Comparison of ENCODE assay signal across 18 mouse cellular contexts in the genomic region with DNA sequence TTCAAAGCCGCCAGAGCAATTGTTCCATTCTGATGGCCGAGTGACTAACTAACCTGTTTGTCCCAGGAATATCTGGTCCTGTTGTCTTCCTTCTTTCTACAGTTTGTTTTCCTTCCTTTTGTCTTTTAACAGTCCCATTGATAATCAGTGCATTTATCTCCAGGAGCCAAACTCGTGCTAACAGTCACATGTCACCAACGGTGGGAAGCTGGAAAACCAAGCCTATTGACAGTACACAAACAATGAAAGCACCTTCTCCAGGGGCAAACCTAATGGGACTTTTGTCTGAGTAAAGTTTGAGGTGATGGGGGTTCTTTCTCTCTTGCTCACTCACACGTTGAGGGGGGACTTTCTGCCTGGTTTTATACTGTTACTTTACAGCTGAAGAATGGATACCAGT. TPM values are rescaled to one million over a fixed set of nuclear protein-coding genes. Genes with fewer than 3 reads are reported as not detected.
DNase-seq lines count a peak whose midpoint lies in the region; ATAC-seq and TF ChIP-seq lines count a peak whose summit lies in the region.
"Had no signal": no experiment of that assay in that cellular context is flagged by ENCODE, and none has a peak within 500 bp of the region (broad histone marks: within the 10 kb centered on the region; RNA-seq: fewer than 3 reads in every experiment).

No protein-coding gene starts in this region.

- H3K36me3 ChIP-seq in heart, embryonic 15.5 days: no peaks in the 10 kb centered on the region
- no peaks in the 10 kb centered on the region for H3K36me3 ChIP-seq in heart, adult 2 months (ENCODE audit: control insufficient read depth, insufficient read depth, low read length)
- H3K36me3 ChIP-seq in liver, embryonic 12.5 days: no peaks in the 10 kb centered on the region
- H3K36me3 ChIP-seq in hindbrain, embryonic 13.5 days: no peaks in the 10 kb centered on the region
- H3K36me3 ChIP-seq: forebrain, embryonic 10.5 days; hindbrain, embryonic 12.5 days had no signal

- peaks cover 43% of the 10 kb centered on the region for H3K4me1 ChIP-seq in heart, embryonic 15.5 days (replicated peaks)
- H3K4me1 ChIP-seq in heart, adult 2 months (ENCODE audit: control insufficient read depth, insufficient read depth, low read length): peaks cover 5% of the 10 kb centered on the region
- peaks cover 97% of the 10 kb centered on the region for H3K4me1 ChIP-seq in liver, embryonic 12.5 days
- H3K4me1 ChIP-seq in hindbrain, embryonic 13.5 days (replicated peaks): peaks cover 6% of the 10 kb centered on the region; the same call in 1 of the 2 replicates

- WGBS in heart, embryonic 15.5 days: 48% methylated on average over 5 of the region's 5 CpGs
- 58% methylated on average over 5 of the region's 5 CpGs for WGBS in heart, adult 2 months
- 41% methylated on average over 5 of the region's 5 CpGs for WGBS in liver, embryonic 12.5 days (ENCODE audit: insufficient replicate concordance)
- 51% methylated on average over 5 of the region's 5 CpGs for WGBS in hindbrain, embryonic 13.5 days

- no peak for TF ChIP-seq EP300 in heart, adult 2 months (IDR thresholded peaks at IDR 0.05; ENCODE audit: insufficient read depth, low read depth, low read length)

- intact Hi-C loops in heart, adult 2 months (cut with DNase I): no loop called here

- H3K4me2 ChIP-seq in heart, embryonic 15.5 days: no peak overlapping the region
- H3K4me2 ChIP-seq in liver, embryonic 12.5 days: no peak overlapping the region
- no peak overlapping the region for H3K4me2 ChIP-seq in hindbrain, embryonic 13.5 days
- H3K4me2 ChIP-seq: hindbrain, embryonic 12.5 days had no signal

- no peak for TF ChIP-seq POLR2A in heart, adult 2 months (IDR thresholded peaks at IDR 0.05; ENCODE audit: insufficient read depth, low read depth, low read length)

- no peak overlapping the region for H3K4me3 ChIP-seq in heart, embryonic 15.5 days
- no peak overlapping the region for H3K4me3 ChIP-seq in heart, adult 2 months
- no peak overlapping the region for H3K4me3 ChIP-seq in liver, embryonic 12.5 days
- H3K4me3 ChIP-seq in hindbrain, embryonic 13.5 days: no peak overlapping the region
- H3K4me3 ChIP-seq: forebrain, embryonic 10.5 days; gastrocnemius, adult 2 months; hindbrain, embryonic 12.5 days; megakaryocyte, embryonic 14.5 days had no signal

- no peaks in the 10 kb centered on the region for H3K9me3 ChIP-seq in heart, embryonic 15.5 days (replicated peaks)
- H3K9me3 ChIP-seq in liver, embryonic 12.5 days (replicated peaks): no peaks in the 10 kb centered on the region
- H3K9me3 ChIP-seq in hindbrain, embryonic 13.5 days: no peaks in the 10 kb centered on the region
- H3K9me3 ChIP-seq: forebrain, embryonic 10.5 days; hindbrain, embryonic 12.5 days; megakaryocyte, embryonic 14.5 days had no signal

- no peak for DNase-seq in heart, adult 2 months
- peak; percentile 29 for DNase-seq in testis, postnatal 10 days (ENCODE audit: low spot score)
- no peak for DNase-seq in testis, postnatal 14 days (ENCODE audit: low spot score)
- DNase-seq in yolk sac, embryonic 10.5 days (ENCODE audit: low spot score): peak; percentile 62
- DNase-seq in ovary, adult 18-20 months (ENCODE audit: low spot score): no peak
- DNase-seq: adrenal gland, postnatal 36 days; cerebellum, adult 18-20 months; forebrain, postnatal 0 days; gastrocnemius, adult 2 months; layer of hippocampus, postnatal 36 days; lung, adult 2 months; midbrain, embryonic 14.5 days had no signal

- no peaks in the 10 kb centered on the region for H3K27me3 ChIP-seq in heart, embryonic 15.5 days
- H3K27me3 ChIP-seq in heart, adult 2 months (ENCODE audit: control insufficient read depth, insufficient read depth, low read length): no peaks in the 10 kb centered on the region
- no peaks in the 10 kb centered on the region for H3K27me3 ChIP-seq in liver, embryonic 12.5 days (replicated peaks)
- H3K27me3 ChIP-seq in hindbrain, embryonic 13.5 days: no peaks in the 10 kb centered on the region
- H3K27me3 ChIP-seq: hindbrain, embryonic 12.5 days; megakaryocyte, embryonic 14.5 days had no signal

- no peaks in the 10 kb centered on the region for H3K79me2 ChIP-seq in heart, adult 2 months (replicated peaks; ENCODE audit: control insufficient read depth, insufficient read depth, low read length)

- peak overlapping the region; percentile 8; the same call in 1 of the 2 replicates for H3K27ac ChIP-seq in heart, embryonic 15.5 days
- H3K27ac ChIP-seq in heart, adult 2 months: no peak overlapping the region
- peak overlapping the region; percentile 79 for H3K27ac ChIP-seq in liver, embryonic 12.5 days
- no peak overlapping the region for H3K27ac ChIP-seq in hindbrain, embryonic 13.5 days
- H3K27ac ChIP-seq: forebrain, embryonic 10.5 days; gastrocnemius, adult 2 months; hindbrain, embryonic 12.5 days had no signal

- no peak for ATAC-seq in heart, embryonic 15.5 days (replicated peaks; ENCODE audit: insufficient number of reproducible peaks, insufficient read depth, low FRiP score, low read depth)
- ATAC-seq in liver, embryonic 12.5 days: no peak
- ATAC-seq in hindbrain, embryonic 13.5 days (ENCODE audit: low FRiP score): no peak
- ATAC-seq: forebrain, postnatal 0 days had no signal

- no peak overlapping the region for H3K9ac ChIP-seq in heart, embryonic 15.5 days
- no peak overlapping the region for H3K9ac ChIP-seq in heart, adult 2 months (ENCODE audit: low read depth, low read length)
- no peak overlapping the region for H3K9ac ChIP-seq in liver, embryonic 12.5 days
- H3K9ac ChIP-seq in hindbrain, embryonic 13.5 days: no peak overlapping the region
- H3K9ac ChIP-seq: forebrain, postnatal 0 days; hindbrain, embryonic 12.5 days had no signal

- no peak for TF ChIP-seq CTCF in heart, adult 2 months (IDR thresholded peaks at IDR 0.05)

RNA-seq across cellular contexts. Expression of a gene that starts 1.8 kb away (rescaled TPM):
- polyA plus RNA-seq in heart, embryonic 15.5 days (2015; fragmentation: Nextera tagmentation; extraction: Ambion mirVana): 35.9 and 38.2 TPM in 2 replicates
- 10 to 100 TPM; 21.1 to 22.9 TPM for total RNA-seq in heart, adult 2 months (2021)
- 4.2 and 8.0 TPM in 2 replicates for polyA plus RNA-seq in heart, adult 2 months (2012; rRNA removed)
- 24.2 and 24.4 TPM in 2 replicates for polyA plus RNA-seq in liver, embryonic 12.5 days (2016; fragmentation: Nextera tagmentation; extraction: Ambion mirVana)
- polyA plus RNA-seq in hindbrain, embryonic 13.5 days (2015; fragmentation: Nextera tagmentation; extraction: Ambion mirVana): 75.4 and 82.8 TPM in 2 replicates

RNA-seq across cellular contexts. Expression of a gene that starts 53.8 kb away (rescaled TPM):
- 29.8 and 34.6 TPM in 2 replicates for polyA plus RNA-seq in heart, embryonic 15.5 days (2015; fragmentation: Nextera tagmentation; extraction: Ambion mirVana)
- total RNA-seq in heart, adult 2 months (2021): 10 to 100 TPM; 25.4 to 26.1 TPM
- polyA plus RNA-seq in heart, adult 2 months (2012; rRNA removed): 12.3 and 34.2 TPM in 2 replicates
- polyA plus RNA-seq in liver, embryonic 12.5 days (2016; fragmentation: Nextera tagmentation; extraction: Ambion mirVana): 26.4 and 27.1 TPM in 2 replicates
- polyA plus RNA-seq in hindbrain, embryonic 13.5 days (2015; fragmentation: Nextera tagmentation; extraction: Ambion mirVana): 66.3 and 70.3 TPM in 2 replicates

RNA-seq across cellular contexts. Expression of a gene that starts 54.2 kb away (rescaled TPM):
- 46.7 and 62.8 TPM in 2 replicates for polyA plus RNA-seq in heart, embryonic 15.5 days (2015; fragmentation: Nextera tagmentation; extraction: Ambion mirVana)
- total RNA-seq in heart, adult 2 months (2021): 10 to 100 TPM; 34.5 to 35.4 TPM
- polyA plus RNA-seq in heart, adult 2 months (2012; rRNA removed): 12.4 and 26.1 TPM in 2 replicates
- 64.0 and 65.8 TPM in 2 replicates for polyA plus RNA-seq in liver, embryonic 12.5 days (2016; fragmentation: Nextera tagmentation; extraction: Ambion mirVana)
- polyA plus RNA-seq in hindbrain, embryonic 13.5 days (2015; fragmentation: Nextera tagmentation; extraction: Ambion mirVana): 126 and 139 TPM in 2 replicates

Comparison
In these comparisons a context has a peak if more than half of its experiments do, and no peak if none do; other contexts are left out.
1. H3K27ac ChIP-seq: peak in heart, embryonic 15.5 days (single experiment) and liver, embryonic 12.5 days (single experiment); none in heart, adult 2 months (single experiment) and hindbrain, embryonic 13.5 days (single experiment).
2. DNase-seq: peak in testis, postnatal 10 days (single experiment) and yolk sac, embryonic 10.5 days (single experiment); none in heart, adult 2 months (0 of 2), testis, postnatal 14 days (single experiment) and ovary, adult 18-20 months (single experiment).